Mouse (Mus musculus): ENCODE data around the gene Sox6. TPM values are rescaled to one million over a fixed set of nuclear protein-coding genes. Genes with fewer than 3 reads are reported as not detected.

Sox6 gene
- polyA plus RNA-seq, 1 experiment = 3.8 TPM

DNA sequence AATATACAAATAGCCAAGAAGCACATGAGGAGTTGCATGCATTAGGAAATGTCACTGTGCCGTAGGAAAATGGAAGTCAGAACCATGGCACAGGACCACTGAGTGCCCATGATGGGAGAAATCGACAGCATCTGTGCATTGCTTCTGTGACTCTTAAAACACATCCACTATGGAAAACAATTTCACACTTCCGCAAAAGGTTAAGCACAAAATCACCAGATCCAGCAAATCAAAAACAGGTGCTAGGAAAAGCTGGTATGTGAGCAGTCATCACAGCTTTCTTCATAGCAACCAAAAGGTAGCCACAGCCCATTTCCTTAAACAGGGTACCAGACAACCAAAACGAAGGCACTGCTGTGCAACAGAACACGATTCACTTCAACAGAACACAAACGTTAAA is 52.9 kb downstream of the Sox6 start:
- no peak for DNase-seq (ENCODE audit: low spot score)

GRCm38 (mm10) chr7:115984076-115984475 is 54.5 kb downstream of the Sox6 start:
- no peak for DNase-seq (ENCODE audit: low spot score)

GRCm38 (mm10) chr7:115979813-115980512 is 58.6 kb downstream of the Sox6 start:
- no peak for DNase-seq (ENCODE audit: low spot score)

DNA sequence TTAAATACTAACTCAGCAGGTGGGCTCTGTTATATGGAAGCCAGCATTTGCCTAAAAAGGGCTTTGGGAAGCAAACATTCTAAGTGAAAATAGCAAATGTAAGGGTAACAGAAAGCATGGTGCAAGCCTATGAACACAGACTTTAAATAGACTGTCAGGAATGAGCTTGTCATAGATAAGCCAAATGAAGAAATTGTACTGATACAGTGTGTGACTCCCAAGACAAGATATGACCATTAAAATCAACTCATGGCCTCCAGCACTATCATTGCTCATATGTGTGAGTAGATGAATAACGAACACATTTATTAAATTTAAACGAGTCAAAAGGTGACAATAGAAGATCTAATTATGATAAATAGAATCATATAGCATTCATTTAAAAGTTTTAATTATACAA is 64.1 kb downstream of the Sox6 start:
- no peak for DNase-seq (ENCODE audit: low spot score)

DNA sequence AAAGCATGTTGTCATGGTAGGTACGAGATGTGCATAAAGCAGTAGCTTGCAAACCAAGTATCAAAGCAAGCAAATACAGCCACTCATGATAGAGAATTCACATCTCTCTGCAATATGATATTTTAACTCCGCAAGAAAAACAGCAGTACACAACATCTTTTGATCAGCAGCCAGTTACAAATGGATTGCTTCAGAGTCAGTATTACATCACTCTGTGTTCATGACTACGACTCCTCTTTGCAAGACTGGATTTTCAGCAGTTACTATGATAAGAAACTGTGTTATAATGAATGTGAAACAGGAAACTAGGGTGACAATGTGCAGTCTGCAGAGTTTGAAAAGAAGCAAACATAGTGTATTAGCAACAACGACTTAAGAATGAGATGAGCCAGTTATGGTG is 71.4 kb downstream of the Sox6 start:
- no peak for DNase-seq (ENCODE audit: low spot score)

DNA sequence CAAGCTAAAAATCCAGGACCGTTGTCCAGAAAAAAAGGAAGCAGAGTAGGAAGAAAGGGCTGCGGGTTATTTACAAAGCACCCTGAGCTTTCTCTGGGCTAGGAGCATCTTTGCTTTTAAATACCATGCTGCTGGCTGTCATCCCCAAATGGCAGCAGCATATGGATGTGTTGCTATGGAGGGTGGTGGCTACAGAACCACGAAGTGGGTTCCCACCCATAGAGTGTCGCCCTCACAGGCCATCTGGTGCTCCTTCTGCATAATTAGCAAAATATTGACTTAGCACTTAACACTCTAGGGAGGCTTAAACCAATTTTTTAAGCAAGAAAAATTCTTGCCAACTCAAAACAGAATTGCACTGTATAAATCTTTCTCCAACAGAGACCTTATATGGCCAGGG is 72.4 kb downstream of the Sox6 start:
- DNase-seq (ENCODE audit: low spot score) = no peak

DNA sequence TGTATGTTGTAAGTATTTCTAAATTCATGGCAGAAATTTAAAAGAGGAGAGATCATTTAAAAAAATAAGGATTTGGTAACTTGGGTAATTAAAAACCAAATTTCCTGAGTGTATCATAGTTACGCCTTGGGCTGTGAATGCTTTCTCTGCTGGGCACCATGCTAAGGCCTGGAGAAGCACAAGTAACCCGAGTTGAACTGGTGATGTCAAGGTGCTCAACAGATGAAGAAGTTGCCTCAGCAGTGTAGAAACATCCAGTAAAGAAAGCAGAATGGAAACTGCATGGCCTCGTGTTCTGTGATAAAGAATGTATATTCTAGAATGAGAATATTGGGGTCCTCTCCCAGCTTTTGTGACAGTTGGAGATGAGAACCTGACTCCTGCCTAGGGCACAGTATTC is 85.5 kb downstream of the Sox6 start:
- DNase-seq (ENCODE audit: low spot score) = no peak

GRCm38 (mm10) chr7:115952235-115952634 is 86.4 kb downstream of the Sox6 start:
- DNase-seq (ENCODE audit: low spot score) = no peak

DNA sequence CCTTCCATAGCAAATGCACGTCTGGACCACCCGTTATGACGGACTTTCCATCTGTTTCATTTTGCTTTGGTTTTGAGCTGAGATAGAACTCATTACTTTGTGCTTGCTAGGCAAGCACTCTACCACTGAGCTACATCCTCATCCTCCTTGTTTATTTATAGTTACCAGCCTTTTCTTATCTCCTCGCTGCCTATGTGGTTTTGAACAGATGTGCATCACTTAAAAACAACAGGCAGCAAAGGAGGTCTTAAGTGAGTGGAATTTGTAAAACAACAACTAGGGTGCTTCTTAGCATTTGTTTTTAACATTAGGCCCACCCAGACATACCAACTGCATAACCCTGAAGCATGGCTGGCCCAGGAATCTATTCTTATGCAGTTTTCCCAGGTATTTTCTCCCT is 86.9 kb downstream of the Sox6 start:
- DNase-seq (ENCODE audit: low spot score) = no peak

DNA sequence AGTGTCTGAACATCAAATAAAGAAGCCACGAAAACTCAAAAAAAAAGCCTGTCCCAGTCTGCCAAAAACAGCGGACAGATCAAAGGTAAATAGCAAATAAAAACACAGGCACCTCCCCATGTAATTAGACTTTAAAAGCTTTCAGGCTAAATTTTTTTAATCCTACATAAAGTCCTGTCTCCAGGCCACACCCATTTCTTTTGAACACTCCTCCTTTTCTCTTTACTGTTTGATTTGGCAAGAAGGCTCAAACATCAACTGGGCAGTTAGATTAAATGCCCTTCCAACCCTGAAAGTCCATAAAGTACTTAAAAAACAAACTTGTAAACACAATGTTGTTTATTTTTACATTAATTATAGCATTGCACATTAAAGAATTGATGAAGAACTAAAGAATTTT is 90.7 kb downstream of the Sox6 start:
- no peak for DNase-seq (ENCODE audit: low spot score)

GRCm38 (mm10) chr7:115946559-115946958 is 92.0 kb downstream of the Sox6 start:
- no peak for DNase-seq (ENCODE audit: low spot score)

GRCm38 (mm10) chr7:115945516-115945915 is 93.1 kb downstream of the Sox6 start:
- no peak for DNase-seq (ENCODE audit: low spot score)

GRCm38 (mm10) chr7:115944250-115944649 is 94.3 kb downstream of the Sox6 start:
- no peak for DNase-seq (ENCODE audit: low spot score)

DNA sequence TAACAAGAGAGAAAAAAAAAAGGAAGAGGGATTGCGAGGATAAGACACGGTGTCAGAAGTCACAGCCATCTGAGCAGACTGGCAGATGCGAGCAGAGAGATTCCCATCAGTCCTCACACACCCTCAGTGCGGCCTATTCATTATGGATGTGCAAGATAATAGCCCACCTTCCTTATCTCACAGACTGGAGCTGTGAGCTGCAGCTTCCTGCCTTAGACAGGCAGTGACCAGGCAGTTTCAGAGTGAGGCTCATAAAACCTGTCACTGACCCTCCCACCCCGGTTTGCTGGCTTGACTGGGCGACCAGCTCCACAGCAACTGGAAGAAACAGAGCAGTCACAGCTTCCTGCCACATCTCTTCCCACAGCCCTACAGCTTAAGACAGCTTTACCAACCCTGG is 96.8 kb downstream of the Sox6 start:
- DNase-seq (ENCODE audit: low spot score) = no peak

GRCm38 (mm10) chr7:115939292-115939691 is 99.3 kb downstream of the Sox6 start:
- DNase-seq (ENCODE audit: low spot score) = no peak

GRCm38 (mm10) chr7:115936908-115937307 is 101.7 kb downstream of the Sox6 start:
- DNase-seq (ENCODE audit: low spot score) = no peak

DNA sequence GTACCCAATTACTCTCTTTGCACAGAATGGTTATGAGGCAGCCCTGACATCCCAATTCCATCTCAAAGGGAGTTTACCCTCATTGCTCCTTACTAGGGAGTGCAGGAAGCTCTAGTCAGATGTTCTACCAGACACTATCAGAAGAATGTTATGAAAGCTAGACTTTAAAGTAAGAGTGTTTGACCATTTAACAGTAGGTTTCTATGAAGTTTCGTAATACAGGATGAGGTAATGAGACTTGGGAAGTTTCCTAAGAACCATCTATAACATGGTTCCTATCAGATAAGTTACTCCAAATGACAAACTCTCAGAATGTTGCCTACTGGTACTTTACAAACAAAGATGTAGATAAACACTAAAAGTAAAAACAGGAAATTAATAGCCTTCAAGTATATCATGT is 123.3 kb downstream of the Sox6 start:
- no peak for DNase-seq (ENCODE audit: low spot score)

GRCm38 (mm10) chr7:115910313-115910712 is 128.3 kb downstream of the Sox6 start:
- DNase-seq (ENCODE audit: low spot score) = no peak

DNA sequence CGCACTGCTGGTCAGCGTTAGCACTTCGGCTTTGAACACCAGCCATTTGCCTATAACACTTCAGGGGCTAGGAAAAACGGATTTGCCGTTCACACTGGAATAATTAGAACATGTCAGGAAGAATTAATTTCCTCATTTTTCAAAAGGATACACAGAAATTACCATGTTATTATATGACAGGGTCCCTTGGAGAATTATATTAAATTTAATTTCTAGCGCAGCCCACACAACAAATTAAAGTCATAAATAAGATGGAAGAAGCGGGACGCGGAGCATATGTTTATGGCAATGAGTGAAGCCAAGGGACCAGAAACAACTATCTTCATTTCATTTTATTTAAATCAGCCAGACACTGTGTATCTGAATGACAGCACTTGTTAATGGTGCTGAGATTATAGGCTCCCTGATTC is 133.8 kb downstream of the Sox6 start:
- no peak for DNase-seq (ENCODE audit: low spot score)

DNA sequence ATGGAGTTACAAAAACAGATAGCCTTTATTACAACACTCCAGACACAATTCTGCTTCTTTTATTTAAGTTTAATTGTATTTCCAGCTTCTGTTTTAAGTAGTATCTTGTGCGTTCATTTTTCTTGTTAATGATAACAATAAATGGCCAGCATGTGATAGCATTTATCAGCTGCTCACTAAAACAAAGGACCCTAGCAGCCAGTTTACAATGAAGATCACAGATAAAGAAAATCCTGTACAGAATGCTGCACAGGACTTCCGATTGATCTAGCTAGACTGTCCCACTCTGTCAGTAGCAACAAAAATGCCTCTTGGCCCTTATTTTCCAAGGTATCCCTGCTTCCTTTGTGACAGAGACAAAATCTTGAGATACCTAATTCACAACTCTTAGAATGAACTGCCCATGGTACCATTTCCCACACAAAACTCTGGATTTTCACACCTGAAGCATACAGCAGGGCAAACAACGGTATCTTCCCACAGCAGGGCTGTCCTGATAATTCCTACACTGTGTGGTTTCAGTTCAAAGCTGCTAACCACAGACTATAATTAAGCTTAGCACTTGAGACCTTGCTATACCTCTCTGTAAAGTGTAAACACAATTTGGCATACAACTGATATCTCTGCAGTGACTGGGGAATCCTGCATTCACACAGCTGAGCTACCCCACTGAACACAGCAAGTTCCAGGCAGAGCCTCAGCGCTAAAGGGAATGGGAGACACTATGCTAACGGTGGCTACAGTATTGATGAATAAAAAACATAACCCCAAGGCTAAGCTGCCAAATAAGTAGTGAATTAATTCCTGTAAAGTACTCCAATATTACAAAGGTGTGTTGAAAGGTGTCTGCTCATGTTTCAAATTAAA is 134.4 kb downstream of the Sox6 start:
- DNase-seq (ENCODE audit: low spot score) = no peak

DNA sequence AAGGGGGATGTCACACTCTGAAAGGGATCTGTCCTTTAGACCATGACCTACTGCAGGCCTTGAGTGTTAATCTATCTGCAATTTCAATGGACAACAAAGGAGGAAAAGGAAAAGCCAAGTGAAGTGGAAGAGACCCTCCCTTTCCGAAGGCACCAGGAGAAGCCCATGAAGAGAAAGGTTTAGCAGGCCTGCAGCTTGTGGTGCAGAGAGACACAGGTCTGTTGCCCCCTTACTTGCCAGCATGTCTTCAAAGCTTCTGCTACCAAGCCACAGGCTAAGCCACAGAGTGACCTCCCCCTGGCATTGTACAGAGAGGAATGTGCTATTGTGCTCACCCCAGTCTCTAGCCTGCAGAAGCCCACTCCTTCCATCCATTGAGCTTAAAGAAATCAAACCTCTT is 135.2 kb downstream of the Sox6 start:
- no peak for DNase-seq (ENCODE audit: low spot score)

DNA sequence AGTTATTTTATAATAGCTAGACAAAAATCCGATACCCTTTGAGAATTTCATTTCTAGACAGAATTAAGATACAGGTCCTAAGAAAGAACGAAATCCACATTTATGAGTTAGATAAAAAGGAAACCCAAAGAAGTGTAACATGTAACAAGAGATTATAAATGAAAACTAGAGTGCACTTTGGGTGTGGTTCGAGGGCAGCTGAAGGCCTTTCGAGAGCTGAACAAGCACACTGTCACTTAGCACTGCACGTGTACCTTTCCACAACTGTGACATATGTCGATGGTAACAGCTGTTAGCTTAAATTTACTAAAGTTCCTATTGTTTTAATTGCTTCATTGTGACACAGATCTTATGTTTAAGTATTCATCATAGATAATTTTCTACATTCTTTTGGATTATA is 142.8 kb downstream of the Sox6 start:
- no peak for DNase-seq (ENCODE audit: low spot score)

DNA sequence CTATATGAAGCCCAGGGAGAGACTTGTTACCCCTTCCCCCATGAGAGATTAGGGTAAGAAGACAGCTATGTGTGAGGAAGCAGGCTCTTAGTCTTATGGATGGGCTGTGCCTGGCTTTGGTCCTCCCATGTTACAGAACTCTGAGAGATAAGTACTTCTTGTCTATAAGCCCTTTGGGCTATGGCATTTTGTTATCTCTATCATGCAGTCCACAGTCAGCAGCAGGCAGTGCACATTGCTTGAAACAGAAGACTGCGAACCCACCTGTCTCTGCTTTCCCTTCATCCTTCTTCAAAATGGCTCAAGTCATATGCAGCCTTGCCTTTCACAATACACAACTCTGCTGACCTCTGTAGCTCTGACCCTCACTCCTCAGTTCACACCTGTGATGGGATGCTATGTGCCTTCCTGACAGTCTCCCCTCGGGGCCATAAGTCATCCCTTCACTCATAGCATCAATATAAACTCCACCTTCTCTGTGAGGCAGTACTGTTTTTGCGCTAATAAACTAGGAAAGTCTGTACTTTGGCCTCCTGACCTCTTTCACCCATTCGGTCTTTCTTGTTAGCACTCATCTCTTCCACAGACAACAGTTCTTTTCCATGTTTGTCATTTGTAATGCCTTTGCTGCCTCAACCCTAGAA is 143.4 kb downstream of the Sox6 start:
- DNase-seq (ENCODE audit: low spot score) = no peak
